Mouse (Mus musculus) CH12.LX (cell line): Measurements from ENCODE around the gene Cybc1. TPM values are rescaled to one million over a fixed set of nuclear protein-coding genes. Genes with fewer than 3 reads are reported as not detected.

ENCODE experiments used
- DNase-seq: peaks from one replicate; pipeline ENCODE4 v3.0.0-alpha.2; 2013; ENCODE audit errors: extremely low read depth
- H3K27ac ChIP-seq: 2 replicates; pipeline ENCODE4 v1.5.1; 2012; ENCODE audit warnings: low read depth, mild to moderate bottlenecking, control low read depth, moderate library complexity; ENCODE audit not compliant: insufficient read depth
- H3K27me3 ChIP-seq: replicated peaks from 2 replicates; pipeline ENCODE3; 2012; ENCODE audit warnings: inconsistent platforms
- H3K36me3 ChIP-seq, 2 experiments: replicated peaks in 1 of 2; 2 replicates each; pipeline versions ENCODE3 to v1.6.1; 2012; ENCODE audit warnings: inconsistent platforms in 1 of 2, low read length in 1 of 2, mild to moderate bottlenecking in 1 of 2, mixed read lengths in 1 of 2, moderate library complexity in 1 of 2; ENCODE audit not compliant: control insufficient read depth in 1 of 2, insufficient read depth in 1 of 2
- H3K4me1 ChIP-seq, 2 experiments: 2 replicates each; pipeline ENCODE4 v1.6.1; 2012; ENCODE audit warnings: inconsistent platforms in 1 of 2, moderate library complexity in 1 of 2; ENCODE audit not compliant: insufficient read depth in 2 of 2, control insufficient read depth in 1 of 2
- H3K4me2 ChIP-seq: 2 replicates; pipeline ENCODE4 v1.6.1; 2012; ENCODE audit warnings: low read depth, mild to moderate bottlenecking, control low read depth; ENCODE audit not compliant: poor library complexity, insufficient read depth, severe bottlenecking
- H3K4me3 ChIP-seq, 3 experiments: fragments of 150-350 bp in 1 of 3; sonication (generic) in 1 of 3; replicated peaks in 1 of 3; 2 replicates each; pipeline versions ENCODE3 to v1.5.1; 2011 to 2012; ENCODE audit warnings: low read depth in 2 of 3, low read length in 2 of 3, mild to moderate bottlenecking in 2 of 3, moderate library complexity in 2 of 3, control low read depth in 1 of 3, improper control_type of control experiment in 1 of 3, inconsistent platforms in 1 of 3, mixed read lengths in 1 of 3; ENCODE audit not compliant: poor library complexity in 1 of 3
- H3K79me2 ChIP-seq: replicated peaks from 2 replicates; pipeline ENCODE4 v1.6.1; 2012; ENCODE audit warnings: mild to moderate bottlenecking, moderate library complexity; ENCODE audit not compliant: control insufficient read depth, poor library complexity, insufficient read depth, severe bottlenecking; ENCODE audit errors: extremely low read depth
- H3K9ac ChIP-seq: 2 replicates; pipeline ENCODE4 v1.6.1; 2012; ENCODE audit warnings: low read depth, mild to moderate bottlenecking, control low read depth, moderate library complexity; ENCODE audit not compliant: insufficient read depth
- H3K9me3 ChIP-seq: replicated peaks from 2 replicates; pipeline ENCODE3; 2012; ENCODE audit warnings: low read length, inconsistent platforms, mixed read lengths
- BHLHE40 ChIP-seq: IDR thresholded peaks from 2 replicates; pipeline ENCODE4 v1.6.1; 2011; ENCODE audit warnings: mild to moderate bottlenecking, low read depth, low read length, improper control_type of control experiment
- CHD2 ChIP-seq: IDR thresholded peaks from 2 replicates; pipeline ENCODE4 v1.6.1; 2011; ENCODE audit warnings: low read length, improper control_type of control experiment
- CTCF ChIP-seq, 2 experiments: IDR thresholded peaks in 1 of 2; conservative IDR thresholded peaks in 1 of 2; 2 replicates each; pipeline ENCODE4 v1.5.1; 2011 to 2012; ENCODE audit warnings: low read depth in 2 of 2, low read length in 2 of 2, improper control_type of control experiment in 1 of 2, inconsistent platforms in 1 of 2, mild to moderate bottlenecking in 1 of 2, moderate library complexity in 1 of 2
- E2F4 ChIP-seq: IDR thresholded peaks from 2 replicates; pipeline ENCODE4 v1.6.1; 2011; ENCODE audit warnings: low read depth, low read length, improper control_type of control experiment; ENCODE audit not compliant: insufficient replicate concordance
- EP300 ChIP-seq: IDR thresholded peaks from 2 replicates; pipeline ENCODE4 v1.6.1; 2011; ENCODE audit warnings: low read length, improper control_type of control experiment
- ETS1 ChIP-seq: conservative IDR thresholded peaks from 2 replicates; pipeline ENCODE4 v1.6.1; 2012; ENCODE audit warnings: low read depth, mild to moderate bottlenecking, inconsistent platforms, low read length, improper control_type of control experiment, moderate library complexity
- GABPA ChIP-seq: IDR thresholded peaks from 2 replicates; pipeline ENCODE4 v1.6.1; 2012; ENCODE audit warnings: low read depth, low read length, improper control_type of control experiment, inconsistent platforms; ENCODE audit not compliant: insufficient replicate concordance
- IRF4 ChIP-seq: IDR thresholded peaks from 2 replicates; pipeline ENCODE4 v1.6.1; 2014; ENCODE audit warnings: low read depth, mild to moderate bottlenecking, inconsistent platforms, low read length, improper control_type of control experiment
- JUND ChIP-seq: conservative IDR thresholded peaks from 2 replicates; pipeline ENCODE4 v1.6.1; 2011; ENCODE audit warnings: low read depth, low read length, improper control_type of control experiment
- MAX ChIP-seq: IDR thresholded peaks from 2 replicates; pipeline ENCODE4 v1.6.1; 2011; ENCODE audit warnings: low read length, improper control_type of control experiment
- MXI1 ChIP-seq: IDR thresholded peaks from 2 replicates; pipeline ENCODE4 v1.6.1; 2011; ENCODE audit warnings: mild to moderate bottlenecking, low read depth, low read length, improper control_type of control experiment
- MYC ChIP-seq: IDR thresholded peaks from 2 replicates; pipeline ENCODE4 v1.6.1; 2011; ENCODE audit warnings: low read depth, mild to moderate bottlenecking, improper control_type of control experiment, low read length
- NELFE ChIP-seq: IDR thresholded peaks from 2 replicates; pipeline ENCODE4 v1.6.1; 2011; ENCODE audit warnings: low read depth, low read length, improper control_type of control experiment
- POLR2A ChIP-seq: IDR thresholded peaks from 2 replicates; pipeline ENCODE4 v1.6.1; 2011; ENCODE audit warnings: low read depth, mild to moderate bottlenecking, improper control_type of control experiment, low read length
- RAD21 ChIP-seq: IDR thresholded peaks from 2 replicates; pipeline ENCODE4 v1.6.1; 2011; ENCODE audit warnings: low read depth, mild to moderate bottlenecking, low read length, improper control_type of control experiment, moderate library complexity
- RCOR1 ChIP-seq: conservative IDR thresholded peaks from 2 replicates; pipeline ENCODE4 v1.6.1; 2012; ENCODE audit warnings: low read depth, mild to moderate bottlenecking, inconsistent platforms, low read length, improper control_type of control experiment
- SIN3A ChIP-seq: IDR thresholded peaks from 2 replicates; pipeline ENCODE4 v1.6.1; 2012; ENCODE audit warnings: low read length, improper control_type of control experiment, inconsistent platforms
- SMC3 ChIP-seq: IDR thresholded peaks from 2 replicates; pipeline ENCODE4 v1.6.1; 2011; ENCODE audit warnings: low read depth, low read length, improper control_type of control experiment
- UBTF ChIP-seq: IDR thresholded peaks from 2 replicates; pipeline ENCODE4 v1.6.1; 2012; ENCODE audit warnings: low read depth, mild to moderate bottlenecking, inconsistent platforms, low read length, improper control_type of control experiment, moderate library complexity
- USF1 ChIP-seq: IDR thresholded peaks from 2 replicates; pipeline ENCODE4 v1.6.1; 2014; ENCODE audit warnings: low read depth, mild to moderate bottlenecking, inconsistent platforms, low read length, improper control_type of control experiment
- USF2 ChIP-seq: conservative IDR thresholded peaks from 2 replicates; pipeline ENCODE4 v1.6.1; 2011; ENCODE audit warnings: low read depth, low read length, improper control_type of control experiment
- ZC3H11A ChIP-seq: IDR thresholded peaks from 2 replicates; pipeline ENCODE4 v1.6.1; 2012; ENCODE audit warnings: low read depth, mild to moderate bottlenecking, inconsistent platforms, low read length, improper control_type of control experiment
- ZNF384 ChIP-seq: IDR thresholded peaks from 2 replicates; pipeline ENCODE4 v1.6.1; 2012; ENCODE audit warnings: low read depth, low read length, improper control_type of control experiment, inconsistent platforms
- dilution Hi-C: fragments of 300-500 bp; cut with MboI; formaldehyde crosslinking; loops from 2 replicates; pipeline ENCODE4 v1.14.3; 2020; ENCODE audit warnings: low sequenced_read_pairs; ENCODE audit not compliant: extremely low pct_unique_long_range_greater_than_20kb, extremely low pct_ligation_motif_present
- in situ Hi-C: fragments of 300-500 bp; cut with MboI; formaldehyde crosslinking; loops from 3 replicates; pipeline ENCODE4 v1.14.3; 2019; ENCODE audit warnings: low sequenced_read_pairs, low pct_ligation_motif_present, low pct_unique_long_range_greater_than_20kb, mixed read lengths
- polyA plus RNA-seq: library from polyadenylated mRNA; unstranded; fragments of >175 nt; gene quantifications from 2 replicates; pipeline ENCODE4 v1.2.1, GENCODE M21; 2012; ENCODE audit warnings: low read depth; ENCODE audit not compliant: insufficient read length
- total RNA-seq, 2 experiments: library from RNA; depleted of rRNA; stranded (reverse); fragments of 300-350 nt in 1 of 2; fragments of >200 nt in 1 of 2; gene quantifications; 2 replicates each; pipeline ENCODE4 v1.2.3; 2012 to 2014

Gene Cybc1
- total and polyA plus RNA-seq, 3 experiments, result 51.6 to 60.3 (median 57.4) TPM

DNA sequence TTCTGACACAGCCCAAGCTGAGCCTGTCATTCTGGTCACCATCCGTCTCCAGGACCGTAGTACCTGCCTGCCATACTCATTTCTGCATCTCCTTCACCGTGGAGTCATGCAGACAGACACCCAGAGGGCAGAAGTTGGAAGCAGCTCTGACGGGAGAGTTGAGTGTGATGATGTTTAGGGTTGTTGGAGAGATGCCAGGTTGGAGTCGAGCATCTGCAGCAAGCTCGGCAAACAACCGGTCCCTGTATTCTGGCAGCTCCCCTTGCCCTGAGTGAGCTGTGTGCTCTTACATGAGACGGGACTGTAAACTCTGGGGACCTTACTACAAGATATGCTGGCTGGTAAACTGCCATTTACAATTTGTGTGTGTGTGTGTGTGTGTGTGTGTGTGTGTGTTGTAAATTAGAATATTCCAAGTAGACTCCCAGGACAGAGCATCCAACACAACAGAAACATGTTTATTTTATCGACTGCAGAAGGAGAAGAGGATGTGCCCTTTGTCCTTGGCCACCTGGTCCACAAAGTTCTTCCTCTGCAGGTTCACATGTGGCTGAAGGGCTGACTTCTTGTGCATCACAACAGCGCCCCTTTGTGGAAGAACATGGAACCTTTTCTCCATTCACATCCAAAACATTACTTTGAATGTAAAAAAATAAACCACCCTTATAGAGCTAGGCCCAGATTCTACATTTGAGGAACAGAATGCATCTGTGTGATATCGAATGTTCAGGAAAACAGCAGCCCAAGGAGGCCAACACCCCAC is 27.5 kb downstream of the Cybc1 start:
- H3K4me2 ChIP-seq, result no peak overlapping the region
- H3K9me3 ChIP-seq, result no peaks in the 10 kb centered on the region
- H3K27me3 ChIP-seq, result no peaks in the 10 kb centered on the region
- dilution Hi-C loops, result no loop called here
- no peak overlapping the region for H3K4me3 ChIP-seq
- H3K9ac ChIP-seq, result no peak overlapping the region
- H3K4me1 ChIP-seq, result peaks cover 4 to 19% of the 10 kb centered on the region in 2 experiments
- H3K79me2 ChIP-seq, result no peaks in the 10 kb centered on the region
- peaks cover 0 to 4% of the 10 kb centered on the region in 2 experiments for H3K36me3 ChIP-seq
- DNase-seq, result peak; percentile 72
- in situ Hi-C loops, result loop anchor here (5.0 kb wide), 1 partner anchor 139 kb away; the partner anchor contains the start of gene Sectm1b
- H3K27ac ChIP-seq, result no peak overlapping the region
- TF ChIP-seq MYC (peak; percentile 79), RAD21 (peak; percentile 83), ZC3H11A (no peak), CTCF (conservative IDR thresholded peaks at IDR 0.05 in 1 of 2, IDR thresholded peaks at IDR 0.05 in 1 of 2; ENCODE audit: low read depth in 2 of 2, low read length in 2 of 2) (peak; percentile 50 to 85), MAX (no peak), SMC3 (peak; percentile 63), IRF4 (peak; percentile 26; the same call in 1 of the 2 replicates)

DNA sequence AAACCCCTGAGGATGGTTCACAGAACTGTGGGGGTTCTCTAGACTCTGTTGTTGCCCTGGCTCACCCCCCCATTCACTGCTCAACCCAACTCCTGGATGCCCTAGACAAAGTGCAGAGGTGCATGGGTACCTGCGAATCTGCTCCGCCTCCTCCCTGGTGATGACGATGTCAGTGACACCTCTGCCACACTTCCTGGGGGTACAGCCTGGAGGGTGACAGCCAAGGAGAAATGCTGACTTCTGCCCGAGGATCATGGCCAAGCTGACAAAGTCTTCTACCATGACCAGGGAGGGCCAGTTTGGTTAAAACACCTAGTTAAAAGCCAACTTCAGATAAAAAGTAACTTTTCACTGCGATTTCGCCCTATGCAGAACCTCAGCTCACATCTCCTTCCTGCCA is 28.3 kb downstream of the Cybc1 start:
- Histone ChIP-seq H3K4me3 (no peak overlapping the region), H3K79me2 (no peaks in the 10 kb centered on the region), H3K27ac (no peak overlapping the region), H3K27me3 (no peaks in the 10 kb centered on the region), H3K36me3 (peaks cover 0 to 7% of the 10 kb centered on the region in 2 experiments), H3K4me2 (no peak overlapping the region), H3K4me1 (peaks cover 4 to 19% of the 10 kb centered on the region in 2 experiments), H3K9ac (no peak overlapping the region), H3K9me3 (no peaks in the 10 kb centered on the region)
- dilution Hi-C loops, result no loop called here
- DNase-seq, result no peak
- in situ Hi-C loops, result loop anchor here (5.0 kb wide), 1 partner anchor 138 kb away; the partner anchor contains the start of gene Sectm1b
- no peak for TF ChIP-seq EP300
- TF ChIP-seq NELFE, result no peak
- no peak for TF ChIP-seq JUND
- no peak for TF ChIP-seq ZNF384
- no peak for TF ChIP-seq IRF4
- TF ChIP-seq UBTF, result no peak
- no peak for TF ChIP-seq E2F4
- TF ChIP-seq BHLHE40, result no peak
- TF ChIP-seq MXI1, result no peak
- TF ChIP-seq SIN3A, result no peak
- TF ChIP-seq USF2, result no peak
- TF ChIP-seq GABPA, result no peak
- TF ChIP-seq MAX, result no peak
- TF ChIP-seq ETS1, result no peak
- no peak for TF ChIP-seq POLR2A
- TF ChIP-seq RCOR1, result no peak
- TF ChIP-seq USF1, result no peak
- no peak for TF ChIP-seq CHD2
